Mouse (Mus musculus) heart, adult 8-10 months (tissue): ENCODE measurements at regions not wholly inside any gene's neighbourhood (a gene's known extent, or its start where the extent isn't known, plus 50 kb on each side); places are given as distances from the start of the nearest gene placed in this dataset.

Experiments used
- DNase-seq: peaks from one replicate; pipeline ENCODE4 v3.0.0; 2022; ENCODE audit warnings: low spot score

- DNase-seq: no peak
Measured at GRCm38 (mm10) chr14:72779446-72779845, 69.6 kb upstream of the Fndc3a start.

- DNase-seq: no peak
Measured at GRCm38 (mm10) chr14:72778756-72779155, 69.0 kb upstream of the Fndc3a start.

DNA sequence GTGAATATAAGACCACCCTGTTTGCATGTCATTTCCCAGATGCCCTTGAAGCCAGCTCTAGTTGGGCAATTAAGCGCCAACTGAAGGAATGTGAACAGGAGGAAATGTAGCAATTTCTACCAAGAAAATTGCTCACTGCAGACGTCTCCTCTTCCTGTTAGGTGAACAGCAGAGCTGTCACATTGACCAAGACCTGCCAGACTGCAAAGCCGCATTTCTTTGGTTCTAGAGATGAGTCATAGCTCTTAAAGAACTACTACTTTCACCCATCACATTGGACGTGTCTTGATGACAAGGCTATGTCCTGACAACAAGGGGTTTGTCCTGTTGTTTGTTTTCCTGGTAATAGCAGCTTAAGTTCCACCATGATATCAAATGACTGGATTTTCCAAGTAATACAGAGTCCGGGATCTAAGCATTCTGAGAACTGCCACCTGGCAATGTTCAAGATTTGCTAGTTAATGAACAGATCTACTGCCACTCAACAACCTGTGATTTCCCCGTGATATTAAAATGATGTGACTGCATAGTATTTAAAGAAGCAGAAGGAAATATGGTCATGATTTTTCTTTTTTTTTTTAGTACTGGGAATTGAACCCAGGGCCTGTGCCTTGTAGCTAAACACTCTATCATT is 68.2 kb upstream of the Fndc3a start:
- DNase-seq: no peak

DNA sequence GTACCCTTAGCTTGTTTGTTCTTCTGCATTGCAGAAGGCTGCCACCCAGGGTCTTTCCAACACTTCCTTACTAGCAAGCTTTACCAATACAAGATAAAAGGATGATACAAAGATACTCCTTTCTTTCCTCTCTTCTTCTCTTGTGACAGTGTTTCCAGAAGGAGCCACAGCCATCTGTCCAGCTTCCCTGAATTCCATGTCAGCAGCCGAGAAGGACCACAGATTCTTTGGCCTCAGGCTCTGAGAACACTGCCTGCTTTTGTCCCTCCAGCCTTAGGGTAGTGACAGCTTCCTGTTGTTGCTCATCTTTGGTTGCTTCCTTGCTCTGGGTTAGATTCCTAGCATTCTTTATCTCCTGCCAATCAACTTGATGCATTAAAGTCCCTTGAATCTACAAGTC is 60.4 kb upstream of the Fndc3a start:
- DNase-seq: no peak

DNA sequence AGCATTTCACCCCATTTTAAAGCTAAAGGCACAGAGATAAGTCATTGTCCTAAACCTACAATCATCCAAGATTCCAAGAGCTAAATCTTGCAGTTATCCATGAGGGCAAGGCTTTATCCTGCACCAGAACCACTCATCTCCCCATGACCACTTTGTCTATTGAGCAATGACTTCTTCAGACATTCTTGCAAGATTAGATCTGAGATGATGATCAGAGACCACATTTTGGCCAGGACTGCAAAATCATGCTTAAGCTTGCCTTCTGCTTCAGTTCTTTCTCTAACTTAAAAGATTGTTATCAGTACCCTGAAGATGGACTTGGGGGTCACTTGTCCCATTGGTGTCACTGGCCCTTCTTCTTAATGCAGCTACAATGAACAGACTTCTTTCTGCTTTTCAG is 50.3 kb upstream of the Fndc3a start:
- DNase-seq: no peak
